Mouse (Mus musculus) heart, embryonic 12.5 days (tissue): ENCODE measurements around the gene Tbx15. TPM values are rescaled to one million over a fixed set of nuclear protein-coding genes. Genes with fewer than 3 reads are reported as not detected.
A peak's percentile ranks its signal among the peaks of the same experiment; 100 is the strongest.
"Not testable (repeated sequence)": the region's sequence is repeated elsewhere in the genome, so short reads cannot be mapped to it uniquely, and the experiment has no call there.

Source experiments
- ATAC-seq: fragments of 200-750 bp; cut with Nextera tagmentation; 2 replicates; pipeline ENCODE4 v1.8.0; 2017; ENCODE audit warnings: moderate TSS enrichment, moderate library complexity; ENCODE audit not compliant: insufficient number of reproducible peaks, low FRiP score
- H3K27ac ChIP-seq: fragments of 300-500 bp; sonication (generic); 2 replicates; pipeline ENCODE4 v1.5.1; 2016; ENCODE audit warnings: mild to moderate bottlenecking, moderate library complexity; ENCODE audit not compliant: poor library complexity, severe bottlenecking
- H3K27me3 ChIP-seq: fragments of 300-500 bp; sonication (generic); replicated peaks from 2 replicates; pipeline ENCODE4 v1.6.1; 2016; ENCODE audit warnings: mild to moderate bottlenecking, moderate library complexity
- H3K36me3 ChIP-seq: fragments of 300-500 bp; sonication (generic); 2 replicates; pipeline ENCODE4 v1.6.1; 2016; ENCODE audit warnings: mild to moderate bottlenecking, moderate library complexity
- H3K4me1 ChIP-seq: fragments of 300-500 bp; sonication (generic); replicated peaks from 2 replicates; pipeline ENCODE4 v1.6.1; 2016; ENCODE audit warnings: mild to moderate bottlenecking
- H3K4me2 ChIP-seq: fragments of 300-500 bp; sonication (generic); 2 replicates; pipeline ENCODE4 v1.6.1; 2016; ENCODE audit warnings: mild to moderate bottlenecking, moderate library complexity
- H3K4me3 ChIP-seq: fragments of 300-500 bp; sonication (generic); 2 replicates; pipeline ENCODE4 v1.5.1; 2016; ENCODE audit warnings: mild to moderate bottlenecking
- H3K9ac ChIP-seq: fragments of 300-500 bp; sonication (generic); 2 replicates; pipeline ENCODE4 v1.6.1; 2016; ENCODE audit warnings: mild to moderate bottlenecking, moderate library complexity
- H3K9me3 ChIP-seq: fragments of 300-500 bp; sonication (generic); replicated peaks from 2 replicates; pipeline ENCODE4 v1.6.1; 2016; ENCODE audit warnings: mild to moderate bottlenecking, moderate library complexity
- WGBS: fragments of 180-500 bp; shearing (Covaris S2); methylation state at CpG from one replicate; pipeline ENCODE4 v1.1.7; 2016; 5-methylcytosine and 5-hydroxymethylcytosine counted together
- polyA plus RNA-seq: library from polyadenylated mRNA; unstranded; fragments of >200 nt; fragmentation: Nextera tagmentation; extraction: Ambion mirVana; gene quantifications from 2 replicates; pipeline ENCODE4 v1.2.1, GENCODE M21; 2016

The Tbx15 gene
- polyA plus RNA-seq, 1 experiment from 2014 or later, result 0.11 TPM

DNA sequence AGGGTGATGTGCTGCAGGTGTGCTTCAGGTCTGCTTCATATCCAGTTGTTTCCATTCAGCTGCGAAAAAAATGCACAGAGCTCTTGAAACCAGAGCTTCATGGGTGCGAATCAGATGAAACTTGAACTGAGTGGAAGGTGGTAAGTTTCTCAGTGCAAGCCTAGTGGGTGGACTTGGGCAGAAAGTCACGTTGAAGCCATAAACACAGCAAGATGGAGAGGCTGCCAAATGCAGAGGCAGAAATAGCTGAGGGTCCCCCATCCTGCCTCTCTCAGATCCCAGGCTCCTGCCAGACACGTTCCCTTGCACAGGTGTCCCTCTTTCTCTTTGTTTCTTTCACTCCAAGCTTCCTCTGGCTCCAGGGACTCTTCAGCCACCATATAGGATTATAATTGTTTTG lies 41.3 kb downstream of the Tbx15 start:
- Histone ChIP-seq H3K27ac (no peak overlapping the region), H3K4me1 (no peaks in the 10 kb centered on the region), H3K4me3 (no peak overlapping the region), H3K4me2 (no peak overlapping the region), H3K27me3 (peaks cover 17% of the 10 kb centered on the region; the same call in 1 of the 2 replicates), H3K9ac (no peak overlapping the region), H3K36me3 (no peaks in the 10 kb centered on the region), H3K9me3 (no peaks in the 10 kb centered on the region)
- no peak for ATAC-seq
- WGBS, result 60% methylated on average over 4 of the region's 4 CpGs

DNA sequence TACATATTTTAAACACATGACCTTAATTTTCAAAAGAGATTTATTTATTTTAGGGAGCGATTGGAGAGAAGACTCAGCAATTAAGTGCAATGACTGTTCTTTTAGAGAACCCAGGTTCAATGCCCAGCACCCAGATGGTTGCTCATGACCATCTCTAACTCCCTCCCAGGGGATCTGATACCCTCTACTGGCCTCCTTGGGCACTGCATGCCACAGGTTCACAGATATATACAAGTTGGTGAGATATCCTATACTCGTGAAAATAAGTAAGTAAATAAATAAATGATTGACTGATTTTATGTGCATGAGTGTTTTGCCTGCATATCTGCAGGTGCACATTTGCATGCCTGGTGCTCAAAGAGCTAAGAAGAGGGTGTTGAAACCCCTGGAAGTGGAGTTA lies 48.1 kb downstream of the Tbx15 start:
- 36% methylated on average over 2 of the region's 2 CpGs for WGBS
- no peak for ATAC-seq
- H3K27me3 ChIP-seq, result no peaks in the 10 kb centered on the region
- H3K9ac ChIP-seq, result no peak overlapping the region
- H3K36me3 ChIP-seq, result no peaks in the 10 kb centered on the region
- no peak overlapping the region for H3K4me2 ChIP-seq
- H3K4me1 ChIP-seq, result 0 out of 2 replicates have a peak, but pooled peaks cover 6% of the 10 kb centered on the region
- no peak overlapping the region for H3K27ac ChIP-seq
- H3K9me3 ChIP-seq, result no peaks in the 10 kb centered on the region
- no peak overlapping the region for H3K4me3 ChIP-seq

DNA sequence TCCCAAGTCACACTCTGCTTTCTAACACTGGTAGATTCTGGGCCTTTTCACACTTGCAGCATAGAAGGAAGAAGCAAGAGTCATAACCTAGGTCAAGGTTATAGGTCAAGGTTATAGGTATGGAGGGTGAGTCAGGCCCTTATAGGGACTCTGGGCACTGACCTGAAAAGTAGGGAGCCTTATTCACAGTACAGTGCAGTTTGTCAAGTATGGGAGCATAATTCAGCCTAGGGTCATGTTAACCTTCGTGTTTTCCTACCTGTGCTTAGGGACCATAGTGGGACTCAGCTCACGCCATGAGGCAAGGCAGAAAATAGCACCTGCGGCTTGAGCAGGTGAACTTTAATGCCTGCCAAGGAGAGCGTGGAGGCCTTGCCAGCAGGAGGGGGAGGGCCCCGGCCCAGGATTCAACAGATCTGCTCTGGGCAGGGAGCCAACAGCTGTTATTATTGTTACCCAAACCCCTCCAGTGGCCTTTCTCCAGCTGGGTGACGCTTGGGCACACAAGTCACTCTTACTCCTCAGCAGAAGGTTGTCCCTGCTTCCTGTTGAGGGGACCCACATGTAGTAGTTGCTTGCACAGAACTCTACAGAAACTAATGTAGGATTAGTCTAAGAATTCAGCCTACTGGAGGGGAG lies 50.0 kb downstream of the Tbx15 start:
- Histone ChIP-seq H3K27ac (no peak overlapping the region), H3K4me2 (no peak overlapping the region), H3K36me3 (no peaks in the 10 kb centered on the region), H3K4me1 (0 out of 2 replicates have a peak, but pooled peaks cover 6% of the 10 kb centered on the region), H3K27me3 (no peaks in the 10 kb centered on the region), H3K4me3 (no peak overlapping the region), H3K9me3 (no peaks in the 10 kb centered on the region), H3K9ac (no peak overlapping the region)
- WGBS, result 27% methylated on average over 6 of the region's 6 CpGs
- peak; percentile 51; the same call in 1 of the 2 replicates for ATAC-seq

DNA sequence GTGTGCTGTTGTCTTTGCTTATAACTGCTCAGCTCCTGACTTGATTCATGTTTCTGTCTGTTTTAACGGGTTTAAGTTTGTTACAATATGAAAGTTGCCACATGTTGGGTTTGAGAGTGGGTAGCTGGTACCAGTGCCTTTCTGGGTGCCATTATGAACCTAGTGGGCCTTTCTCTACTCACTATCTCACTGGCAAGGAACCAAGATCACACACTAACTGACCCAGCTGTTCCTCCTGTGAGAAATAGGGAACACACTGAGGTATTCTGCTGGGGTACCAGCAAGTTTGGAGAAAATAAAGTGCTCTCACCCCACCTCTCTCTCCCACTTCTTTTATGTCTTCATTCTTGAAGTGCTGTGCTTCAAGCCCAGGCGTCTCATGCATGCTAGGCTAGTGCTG lies 50.7 kb downstream of the Tbx15 start:
- Histone ChIP-seq H3K27ac (no peak overlapping the region), H3K27me3 (no peaks in the 10 kb centered on the region), H3K9me3 (no peaks in the 10 kb centered on the region), H3K4me3 (no peak overlapping the region), H3K4me2 (no peak overlapping the region), H3K36me3 (no peaks in the 10 kb centered on the region), H3K9ac (no peak overlapping the region), H3K4me1 (0 out of 2 replicates have a peak, but pooled peaks cover 6% of the 10 kb centered on the region)
- WGBS, result 75% methylated on average over 2 of the region's 2 CpGs
- ATAC-seq, result no peak

DNA sequence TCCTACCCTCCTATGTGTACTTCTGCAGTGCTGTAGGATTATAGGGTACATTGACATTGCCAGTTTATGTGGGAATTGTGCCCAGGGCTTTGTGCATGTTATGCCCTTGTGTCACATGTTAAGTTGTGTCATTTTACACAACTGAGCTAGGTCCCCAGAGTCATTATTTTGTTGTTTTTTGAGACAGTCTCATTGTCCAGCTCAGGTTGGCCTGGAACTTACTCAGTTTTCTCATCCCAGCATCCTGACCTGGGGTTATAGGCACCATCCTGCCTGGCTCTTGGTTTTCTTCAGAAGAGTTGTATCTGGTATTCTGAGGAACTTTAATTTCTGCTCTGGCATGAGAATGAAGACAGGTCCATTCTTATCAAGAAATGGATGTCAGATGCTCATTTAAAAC lies 51.2 kb downstream of the Tbx15 start:
- Histone ChIP-seq H3K27ac (no peak overlapping the region), H3K27me3 (0 out of 2 replicates have a peak, but pooled peaks cover 2% of the 10 kb centered on the region), H3K4me2 (no peak overlapping the region), H3K9me3 (no peaks in the 10 kb centered on the region), H3K9ac (no peak overlapping the region), H3K4me1 (0 out of 2 replicates have a peak, but pooled peaks cover 6% of the 10 kb centered on the region), H3K36me3 (no peaks in the 10 kb centered on the region), H3K4me3 (no peak overlapping the region)
- no peak for ATAC-seq

DNA sequence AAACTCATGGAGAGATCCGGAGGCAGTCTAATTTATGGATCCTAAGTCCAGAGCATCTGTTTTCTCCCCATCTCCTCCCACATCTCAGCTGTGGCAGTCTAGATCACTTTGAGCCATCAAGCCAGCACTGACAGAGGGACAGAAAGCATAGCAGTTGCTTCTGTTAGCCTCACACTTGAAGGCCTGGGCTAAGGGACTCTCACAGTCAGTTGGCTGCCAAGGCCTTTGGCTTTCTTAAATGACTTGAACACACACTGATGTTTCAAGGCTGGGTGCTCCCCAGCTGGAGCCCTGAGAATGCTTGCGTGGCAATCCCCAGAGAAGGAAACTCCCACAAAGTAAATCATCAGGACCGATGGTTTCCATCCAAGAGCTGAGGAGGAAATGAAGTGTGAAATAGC lies 52.4 kb downstream of the Tbx15 start:
- ATAC-seq, result no peak
- no peaks in the 10 kb centered on the region for H3K9me3 ChIP-seq

DNA sequence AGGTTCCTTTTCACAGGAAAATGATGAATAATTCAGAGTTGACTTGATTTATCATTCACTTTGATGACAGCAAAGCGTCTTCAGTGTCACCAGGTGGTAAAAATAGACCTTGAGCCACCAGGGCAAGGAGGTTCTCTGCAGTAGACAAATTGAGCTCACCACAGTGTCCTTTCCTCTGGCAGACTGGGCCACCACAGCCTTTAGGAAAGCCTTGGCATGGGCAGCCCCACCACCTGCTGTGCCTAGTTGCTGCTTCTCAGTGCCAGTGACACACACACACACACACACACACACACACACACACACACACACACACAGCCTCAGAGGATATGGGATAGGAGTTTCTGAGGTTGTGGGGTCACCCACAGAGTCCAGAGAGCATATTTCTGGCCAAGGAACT lies 54.0 kb downstream of the Tbx15 start:
- not testable (repeated sequence) for H3K9me3 ChIP-seq, ATAC-seq, H3K4me3 ChIP-seq, H3K4me1 ChIP-seq, H3K9ac ChIP-seq, H3K4me2 ChIP-seq, H3K36me3 ChIP-seq, H3K27ac ChIP-seq, H3K27me3 ChIP-seq
- 56% methylated on average over 1 of the region's 1 CpGs for WGBS

More for the DNA sequence above, 52.4 kb downstream of the Tbx15 start:
- Histone ChIP-seq H3K9ac (no peak overlapping the region), H3K4me2 (no peak overlapping the region), H3K27me3 (0 out of 2 replicates have a peak, but pooled peaks cover 3% of the 10 kb centered on the region), H3K4me1 (0 out of 2 replicates have a peak, but pooled peaks cover 6% of the 10 kb centered on the region), H3K27ac (no peak overlapping the region), H3K4me3 (no peak overlapping the region), H3K36me3 (no peaks in the 10 kb centered on the region)
- 72% methylated on average over 3 of the region's 3 CpGs for WGBS

DNA sequence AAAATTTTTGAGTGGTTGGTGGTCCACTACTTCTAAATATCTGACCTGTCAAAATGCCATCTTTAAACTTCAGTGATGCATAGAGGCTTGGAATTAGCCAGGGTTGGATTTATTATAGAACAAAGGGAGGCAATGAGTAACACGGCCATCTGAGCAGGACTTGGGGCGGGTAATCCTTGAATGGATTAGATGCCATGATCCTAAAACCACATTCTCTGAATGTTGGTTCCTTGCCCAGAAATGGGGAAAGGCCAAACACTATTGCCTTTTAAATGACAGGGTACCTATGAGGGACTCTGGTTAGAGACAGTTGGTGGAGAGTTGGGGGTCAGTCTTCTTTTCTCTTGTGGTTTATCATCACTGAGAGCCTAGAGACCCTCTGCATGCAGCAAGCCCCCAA lies 55.1 kb downstream of the Tbx15 start:
- Histone ChIP-seq H3K4me2 (no peak overlapping the region), H3K4me3 (no peak overlapping the region), H3K9me3 (no peaks in the 10 kb centered on the region), H3K9ac (no peak overlapping the region), H3K36me3 (no peaks in the 10 kb centered on the region), H3K4me1 (0 out of 2 replicates have a peak, but pooled peaks cover 2% of the 10 kb centered on the region), H3K27ac (no peak overlapping the region), H3K27me3 (0 out of 2 replicates have a peak, but pooled peaks cover 3% of the 10 kb centered on the region)
- ATAC-seq, result no peak
- WGBS, result 89% methylated on average over 2 of the region's 2 CpGs

DNA sequence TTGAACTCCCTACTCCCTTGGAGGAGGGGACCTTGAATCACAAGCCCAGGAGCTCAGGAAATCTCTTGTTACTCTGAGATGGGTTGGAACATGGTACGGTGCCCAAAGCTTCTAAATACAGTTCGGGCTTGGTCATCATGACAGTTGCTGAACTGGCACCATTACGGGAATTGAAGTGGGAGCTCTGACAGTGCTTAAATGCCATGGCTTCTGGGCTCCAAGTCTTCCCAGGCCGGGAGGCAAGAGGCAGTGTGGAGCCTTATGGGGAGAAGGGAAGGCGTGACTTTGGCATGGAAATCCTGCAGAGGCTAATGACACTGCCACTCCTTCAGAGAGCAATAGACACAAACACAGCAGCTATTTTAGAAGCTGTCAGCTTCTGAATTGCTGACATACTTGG lies 56.0 kb downstream of the Tbx15 start:
- 77% methylated on average over 5 of the region's 5 CpGs for WGBS
- 0 out of 2 replicates have a peak, but pooled peaks cover 3% of the 10 kb centered on the region for H3K27me3 ChIP-seq
- H3K4me2 ChIP-seq, result no peak overlapping the region
- H3K27ac ChIP-seq, result no peak overlapping the region
- H3K9ac ChIP-seq, result no peak overlapping the region
- H3K9me3 ChIP-seq, result no peaks in the 10 kb centered on the region
- ATAC-seq, result no peak
- H3K4me1 ChIP-seq, result no peaks in the 10 kb centered on the region
- no peak overlapping the region for H3K4me3 ChIP-seq
- no peaks in the 10 kb centered on the region for H3K36me3 ChIP-seq

DNA sequence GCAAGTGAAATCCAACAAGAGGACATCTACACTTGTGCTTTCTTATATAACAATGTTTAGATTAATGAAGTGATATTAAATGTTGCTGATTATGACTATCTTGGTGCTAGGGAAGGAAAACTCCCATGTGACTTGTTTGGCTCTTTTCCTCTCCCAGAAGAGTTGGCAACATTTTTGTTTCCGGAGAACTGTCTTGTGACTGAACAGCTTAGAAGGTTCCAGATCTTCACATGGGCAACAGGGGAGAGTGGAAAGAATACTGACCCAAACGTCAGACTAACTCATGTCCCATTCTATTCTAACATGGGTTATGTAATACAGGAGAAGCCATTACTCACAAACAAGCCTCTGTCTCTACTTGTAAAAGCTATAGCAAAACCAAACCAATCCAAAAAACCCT lies 60.7 kb downstream of the Tbx15 start:
- Histone ChIP-seq H3K4me3 (no peak overlapping the region), H3K27me3 (0 out of 2 replicates have a peak, but pooled peaks cover 3% of the 10 kb centered on the region)
- WGBS, result 65% methylated on average over 2 of the region's 2 CpGs

DNA sequence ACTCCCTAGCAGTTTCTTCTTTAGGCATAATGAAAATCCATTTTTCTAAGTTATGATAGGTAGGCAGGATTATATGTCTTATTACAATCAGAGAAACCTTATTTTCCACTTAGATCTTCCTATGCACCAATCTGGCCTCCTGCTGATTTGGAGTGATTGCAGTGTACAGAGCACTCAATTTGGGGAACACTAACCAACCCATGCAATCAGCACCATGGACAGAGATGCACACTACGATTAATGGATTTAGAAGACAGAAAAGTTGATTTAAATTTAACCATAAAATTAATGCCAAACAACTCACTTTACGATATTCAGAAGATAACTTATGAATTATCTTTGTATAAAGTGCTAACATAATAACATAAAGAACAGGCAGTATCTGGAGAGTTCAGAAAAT lies 70.7 kb downstream of the Tbx15 start:
- WGBS, result 49% methylated on average over 2 of the region's 2 CpGs

More for the DNA sequence above, 60.7 kb downstream of the Tbx15 start:
- Histone ChIP-seq H3K4me1 (no peaks in the 10 kb centered on the region), H3K36me3 (no peaks in the 10 kb centered on the region), H3K27ac (no peak overlapping the region), H3K9ac (no peak overlapping the region), H3K4me2 (no peak overlapping the region), H3K9me3 (no peaks in the 10 kb centered on the region)
- no peak for ATAC-seq

More for the DNA sequence above, 70.7 kb downstream of the Tbx15 start:
- Histone ChIP-seq H3K27me3 (no peaks in the 10 kb centered on the region), H3K4me3 (no peak overlapping the region), H3K27ac (no peak overlapping the region), H3K4me2 (no peak overlapping the region), H3K36me3 (no peaks in the 10 kb centered on the region), H3K4me1 (no peaks in the 10 kb centered on the region), H3K9ac (no peak overlapping the region), H3K9me3 (no peaks in the 10 kb centered on the region)
- ATAC-seq, result no peak
